Mouse (Mus musculus): Measurements from ENCODE around the gene Cox10.
"Not testable (repeated sequence)": the region's sequence is repeated elsewhere in the genome, so short reads cannot be mapped to it uniquely, and the experiment has no call there.

Gene Cox10

GRCm38 (mm10) chr11:64078956-64079726 is at the start of gene Cox10:
Gene Cox10, minus strand, starts transcription at chr11:64079468.
- peak; percentile 82 for DNase-seq

GRCm38 (mm10) chr11:64128016-64128415 is 48.7 kb upstream of the Cox10 start:
- no peak for DNase-seq

GRCm38 (mm10) chr11:64125471-64125870 is 46.2 kb upstream of the Cox10 start:
- DNase-seq: no peak

GRCm38 (mm10) chr11:64123174-64123573 is 43.9 kb upstream of the Cox10 start:
- DNase-seq: not testable (repeated sequence)

GRCm38 (mm10) chr11:64116711-64117110 is 37.4 kb upstream of the Cox10 start:
- DNase-seq: no peak

GRCm38 (mm10) chr11:64115822-64116221 is 36.6 kb upstream of the Cox10 start:
- DNase-seq: no peak

- no peak for DNase-seq
These were observed 35.8 kb upstream of the Cox10 start for GRCm38 (mm10) chr11:64115101-64115500.

GRCm38 (mm10) chr11:64100060-64100459 is 20.8 kb upstream of the Cox10 start:
- DNase-seq: no peak

GRCm38 (mm10) chr11:64093058-64093457 is 13.8 kb upstream of the Cox10 start:
- no peak for DNase-seq

- no peak for DNase-seq
These were observed 11.9 kb upstream of the Cox10 start for GRCm38 (mm10) chr11:64091150-64091549.

GRCm38 (mm10) chr11:64089682-64090081 is 10.4 kb upstream of the Cox10 start:
- no peak for DNase-seq

- no peak for DNase-seq
These were observed 6.6 kb upstream of the Cox10 start for GRCm38 (mm10) chr11:64085888-64086287.

- no peak for DNase-seq
These were observed 436 bp upstream of the Cox10 start for GRCm38 (mm10) chr11:64079727-64080081.

- no peak for DNase-seq
These were observed 3.1 kb downstream of the Cox10 start for GRCm38 (mm10) chr11:64076212-64076611.

- DNase-seq: no peak
These were observed 5.9 kb downstream of the Cox10 start for GRCm38 (mm10) chr11:64073379-64073778.

GRCm38 (mm10) chr11:64071536-64071935 is 7.7 kb downstream of the Cox10 start:
- DNase-seq: no peak

- DNase-seq: no peak
These were observed 13.3 kb downstream of the Cox10 start for GRCm38 (mm10) chr11:64066001-64066400.

- no peak for DNase-seq
These were observed 16.1 kb downstream of the Cox10 start for GRCm38 (mm10) chr11:64063130-64063529.

GRCm38 (mm10) chr11:64062226-64062625 is 17.0 kb downstream of the Cox10 start:
- DNase-seq: no peak

- no peak for DNase-seq
These were observed 20.0 kb downstream of the Cox10 start for GRCm38 (mm10) chr11:64059305-64059704.

GRCm38 (mm10) chr11:64058474-64058873 is 20.8 kb downstream of the Cox10 start:
- no peak for DNase-seq

GRCm38 (mm10) chr11:64053371-64053770 is 25.9 kb downstream of the Cox10 start:
- no peak for DNase-seq

- no peak for DNase-seq
These were observed 27.9 kb downstream of the Cox10 start for GRCm38 (mm10) chr11:64051195-64051968.

- no peak for DNase-seq
These were observed 31.8 kb downstream of the Cox10 start for GRCm38 (mm10) chr11:64047432-64047831.
